Mouse (Mus musculus) large intestine, adult 2 months (tissue): ENCODE measurements around the gene Ppp1r18. TPM values are rescaled to one million over a fixed set of nuclear protein-coding genes. Genes with fewer than 3 reads are reported as not detected.

Experiments
- DNase-seq: peaks from one replicate; pipeline ENCODE4 v3.0.0-alpha.2; 2012; ENCODE audit warnings: low read depth, low spot score
- WGBS: fragments of 180-500 bp; shearing (Covaris S2); methylation state at CpG from one replicate; pipeline ENCODE4 v1.1.7; 2018; 5-methylcytosine and 5-hydroxymethylcytosine counted together
- polyA plus RNA-seq: library from polyadenylated mRNA; depleted of rRNA; stranded (reverse); fragments of >200 nt; gene quantifications from 2 replicates; pipeline ENCODE4 v1.2.3, GENCODE M21; 2012; rRNA removed

The Ppp1r18 gene
- polyA plus RNA-seq, 1 experiment = 26.7 TPM

GRCm38 (mm10) chr17:35922566-35922965 is 57.2 kb downstream of the Ppp1r18 start:
- 52% methylated on average over 3 of the region's 3 CpGs for WGBS
- no peak for DNase-seq

GRCm38 (mm10) chr17:35923281-35923680 is 57.9 kb downstream of the Ppp1r18 start:
- 79% methylated on average over 4 of the region's 4 CpGs for WGBS

More at GRCm38 (mm10) chr17:35923281-35923680, 57.9 kb downstream of the Ppp1r18 start:
- no peak for DNase-seq

Other genes with a start within 250 kb of the Ppp1r18 start
- not detected in 2 replicates for gene Gm9573, start 239.0 kb upstream of the Ppp1r18 start, polyA plus RNA-seq
- gene Mucl3, start 221.9 kb upstream of the Ppp1r18 start, polyA plus RNA-seq = 0.26 TPM in 1 of 2 replicates, not detected in the other
- 20.3 and 25.1 TPM in 2 replicates for gene Vars2, start 198.0 kb upstream of the Ppp1r18 start, polyA plus RNA-seq
- 30.3 and 31.1 TPM in 2 replicates for gene Gtf2h4, start 191.9 kb upstream of the Ppp1r18 start, polyA plus RNA-seq
- 39.0 and 48.9 TPM in 2 replicates for gene Ddr1, start 161.0 kb upstream of the Ppp1r18 start, polyA plus RNA-seq
- gene Ier3, start 43.9 kb upstream of the Ppp1r18 start, polyA plus RNA-seq = 11.4 and 11.6 TPM in 2 replicates
- 43.1 and 54.2 TPM in 2 replicates for gene Flot1, start 42.4 kb upstream of the Ppp1r18 start, polyA plus RNA-seq
- 271 and 306 TPM in 2 replicates for gene Tubb5, start 27.3 kb upstream of the Ppp1r18 start, polyA plus RNA-seq
- 4.8 and 7.8 TPM in 2 replicates for gene Mdc1, start 24.1 kb upstream of the Ppp1r18 start, polyA plus RNA-seq
- 24.8 and 27.0 TPM in 2 replicates for gene Nrm, start 4.3 kb upstream of the Ppp1r18 start, polyA plus RNA-seq
- 67.2 and 82.6 TPM in 2 replicates for gene Dhx16, start 14.2 kb downstream of the Ppp1r18 start, polyA plus RNA-seq
- gene 2310061I04Rik, start 31.8 kb downstream of the Ppp1r18 start, polyA plus RNA-seq = 76.6 and 84.9 TPM in 2 replicates
- 20.0 and 45.4 TPM in 2 replicates for gene Atat1, start 44.5 kb downstream of the Ppp1r18 start, polyA plus RNA-seq
- 111 and 131 TPM in 2 replicates for gene Mrps18b, start 50.8 kb downstream of the Ppp1r18 start, polyA plus RNA-seq
- 28.7 and 36.9 TPM in 2 replicates for gene Ppp1r10, start 50.8 kb downstream of the Ppp1r18 start, polyA plus RNA-seq
- 82.6 and 83.9 TPM in 2 replicates for gene Abcf1, start 104.2 kb downstream of the Ppp1r18 start, polyA plus RNA-seq
- gene Gnl1, start 114.3 kb downstream of the Ppp1r18 start, polyA plus RNA-seq = 23.6 and 24.7 TPM in 2 replicates
- gene Prr3, start 114.6 kb downstream of the Ppp1r18 start, polyA plus RNA-seq = 13.8 and 14.5 TPM in 2 replicates
- gene H2-T24, start 155.0 kb downstream of the Ppp1r18 start, polyA plus RNA-seq = 1.6 and 2.8 TPM in 2 replicates
- gene H2-T23, start 167.3 kb downstream of the Ppp1r18 start, polyA plus RNA-seq = 386 and 571 TPM in 2 replicates
- 59.7 and 67.2 TPM in 2 replicates for gene H2-T22, start 177.2 kb downstream of the Ppp1r18 start, polyA plus RNA-seq
- gene Gm6034, start 177.4 kb downstream of the Ppp1r18 start, polyA plus RNA-seq = 0.07 TPM in 1 of 2 replicates, not detected in the other
- gene Gm11127, start 192.8 kb downstream of the Ppp1r18 start, polyA plus RNA-seq = 53.0 and 148 TPM in 2 replicates